Mouse (Mus musculus) C2C12 (cell line): ENCODE data around the gene Vat1.

Experiments used
- CTCF ChIP-seq: IDR thresholded peaks from one replicate; pipeline ENCODE4 v1.5.1; 2011; ENCODE audit not compliant: control insufficient read depth, insufficient read depth, insufficient read length
- MAX ChIP-seq: IDR thresholded peaks from one replicate; pipeline ENCODE4 v1.6.1; 2011; ENCODE audit warnings: mild to moderate bottlenecking, control low read depth
- MYOG ChIP-seq: IDR thresholded peaks from one replicate; pipeline ENCODE4 v1.6.1; 2011; ENCODE audit not compliant: control insufficient read depth, insufficient read length; ENCODE audit errors: extremely low read depth

- TF ChIP-seq CTCF: no peak
- no peak for TF ChIP-seq MYOG
- TF ChIP-seq MAX: peak; percentile 81
These were observed 17.7 kb downstream of the Vat1 start, which contains the start of gene Ifi35 for GRCm38 (mm10) chr11:101448274-101448746.
